Mouse (Mus musculus): ENCODE measurements around the gene Chd3.

The Chd3 gene

DNA sequence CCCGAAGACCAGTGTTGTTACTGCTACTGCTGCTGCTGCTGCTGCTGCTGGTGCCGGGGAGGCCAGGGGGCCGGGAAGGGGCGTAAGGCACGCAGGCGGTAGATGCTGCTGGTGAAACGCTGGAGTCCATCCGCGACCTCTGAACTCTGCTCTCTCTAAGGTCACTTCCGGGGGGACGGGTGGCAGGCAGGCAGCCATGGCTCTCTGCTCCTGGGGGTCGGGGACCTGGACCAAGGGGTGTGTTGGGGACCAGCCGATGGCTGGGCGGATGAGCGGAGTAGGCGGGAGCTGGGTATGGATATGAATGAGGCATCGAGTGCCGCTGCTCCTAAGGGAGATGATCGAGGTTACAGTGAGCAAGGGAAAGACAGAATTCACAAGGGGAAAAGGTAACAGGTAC lies 37.1 kb upstream of the Chd3 start:
- no peak for DNase-seq

- DNase-seq = no peak
Measured at GRCm38 (mm10) chr11:69405397-69406200, 36.4 kb upstream of the Chd3 start.

DNA sequence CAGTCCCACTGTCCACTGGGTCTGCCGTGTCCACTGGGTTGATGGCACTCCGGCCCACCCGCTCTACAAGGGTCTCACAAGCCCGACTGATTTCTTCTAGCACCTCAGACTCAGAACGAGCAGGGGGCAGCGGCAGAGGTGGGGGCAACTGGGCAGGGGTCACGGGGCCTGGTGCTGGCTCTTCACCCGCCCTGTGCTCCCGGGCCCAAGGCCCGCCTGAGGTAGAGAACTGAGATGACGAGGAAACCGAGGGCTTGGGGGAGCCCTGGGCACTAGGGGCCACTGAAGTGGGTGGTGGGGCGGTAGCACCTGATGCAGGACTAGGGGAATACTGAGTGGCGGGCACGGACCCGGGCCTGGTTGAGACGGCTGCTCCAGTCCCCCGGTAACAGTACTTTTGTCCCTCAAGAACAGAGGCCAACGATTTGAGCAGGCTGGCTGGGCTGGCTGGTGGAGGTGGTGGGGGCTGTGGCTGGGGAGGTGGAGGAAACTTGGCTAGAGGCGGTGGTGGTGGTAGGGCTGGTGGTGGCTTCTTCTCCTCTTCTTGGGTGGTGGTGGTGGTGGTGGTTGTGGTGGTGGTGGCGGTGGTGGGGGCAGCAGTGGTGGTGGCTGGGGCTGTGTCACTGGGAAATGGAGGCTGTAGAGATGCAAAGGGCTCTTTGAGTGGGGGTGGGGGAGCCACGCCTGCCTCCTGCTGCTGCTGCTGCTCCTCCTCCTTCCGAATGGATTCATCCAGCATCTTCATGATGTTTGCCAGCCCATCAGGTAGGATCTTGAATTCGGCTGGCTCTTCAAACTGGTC lies 35.6 kb upstream of the Chd3 start:
- no peak for DNase-seq

DNA sequence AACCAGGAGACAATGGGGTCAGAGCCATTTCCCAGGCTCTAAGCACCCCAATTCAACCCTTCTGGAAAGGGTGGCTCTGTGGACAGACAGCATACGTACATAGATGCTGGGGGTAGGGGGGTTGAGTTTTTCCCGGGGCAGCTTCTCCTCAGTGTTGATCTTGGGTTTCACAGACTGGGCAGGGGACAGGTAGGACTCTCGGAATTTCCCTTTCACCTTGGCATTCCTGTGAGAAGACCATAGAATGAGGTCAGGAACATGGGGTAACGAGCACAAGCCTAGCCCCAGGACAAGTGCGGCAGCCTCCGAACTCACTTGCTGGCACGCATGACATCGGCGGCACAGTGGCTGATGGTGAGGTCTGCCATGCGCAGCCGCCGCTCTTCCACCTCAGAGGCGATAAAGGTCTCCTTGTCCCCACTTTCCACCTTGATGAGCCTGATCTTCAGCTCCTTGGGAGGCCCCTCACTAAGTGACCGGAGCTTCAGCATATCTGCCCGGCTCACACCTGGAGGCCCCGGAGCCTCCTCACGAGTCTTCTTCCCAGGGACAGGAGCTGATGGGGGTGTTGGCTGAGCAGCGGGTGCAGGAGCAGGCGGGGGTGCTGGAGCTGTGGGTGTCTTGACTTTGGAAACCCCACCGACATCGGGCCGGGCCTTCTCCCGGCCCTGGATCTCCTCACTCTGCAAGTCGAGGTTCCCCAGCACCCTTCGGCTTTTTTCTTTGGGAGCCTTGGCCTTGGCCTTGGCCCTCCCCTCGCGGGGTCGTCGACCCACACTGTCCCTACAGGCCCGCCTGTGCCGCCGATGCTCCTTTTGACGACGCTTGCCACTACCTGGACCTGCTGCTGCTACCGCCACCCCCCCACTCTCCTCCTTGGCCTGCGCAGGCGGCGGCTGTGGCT lies 34.7 kb upstream of the Chd3 start:
- DNase-seq = peak in 1 of 2 experiments; percentile 18

DNA sequence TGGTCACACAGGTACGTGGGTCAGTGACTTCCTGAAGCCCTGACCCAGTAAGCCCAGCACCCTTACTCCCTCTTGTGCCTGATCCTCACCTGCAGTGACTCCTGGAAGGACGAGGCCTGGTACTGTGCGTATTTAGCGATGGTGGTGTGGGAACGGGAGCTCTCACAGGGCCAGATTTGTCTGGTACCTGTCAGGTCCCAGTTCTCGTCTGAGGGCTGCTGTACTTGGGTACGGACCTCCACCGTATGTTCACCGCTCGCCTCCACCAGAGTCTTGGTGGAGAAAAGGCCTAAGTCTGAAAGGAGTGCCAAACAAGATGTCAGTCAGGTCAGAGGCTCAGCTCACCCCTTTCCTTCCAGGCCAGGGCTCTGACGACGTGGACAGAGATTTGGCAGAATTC lies 32.8 kb upstream of the Chd3 start:
- DNase-seq = no peak

DNA sequence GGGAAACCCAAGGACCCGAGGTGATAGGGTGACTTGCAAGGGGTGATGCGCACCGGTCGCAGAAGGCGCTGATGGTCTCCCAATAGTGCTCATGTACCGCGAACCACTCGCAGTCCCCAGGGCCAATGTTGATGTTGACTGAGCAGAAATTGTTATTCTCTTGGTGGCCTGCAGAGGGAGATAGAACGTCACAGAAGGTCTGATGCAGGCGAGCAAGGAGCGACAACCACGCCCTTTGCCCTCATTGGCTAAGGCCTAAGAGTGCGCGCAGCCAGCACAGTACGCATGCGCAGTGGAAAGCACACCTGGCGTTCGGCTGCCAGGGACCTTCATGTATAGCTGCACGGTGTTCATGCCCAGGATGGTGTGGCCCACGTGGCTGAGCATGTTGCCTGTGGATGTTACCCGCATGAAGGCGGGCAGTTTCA lies 32.0 kb upstream of the Chd3 start:
- DNase-seq = peak; percentile 93 to 95

DNA sequence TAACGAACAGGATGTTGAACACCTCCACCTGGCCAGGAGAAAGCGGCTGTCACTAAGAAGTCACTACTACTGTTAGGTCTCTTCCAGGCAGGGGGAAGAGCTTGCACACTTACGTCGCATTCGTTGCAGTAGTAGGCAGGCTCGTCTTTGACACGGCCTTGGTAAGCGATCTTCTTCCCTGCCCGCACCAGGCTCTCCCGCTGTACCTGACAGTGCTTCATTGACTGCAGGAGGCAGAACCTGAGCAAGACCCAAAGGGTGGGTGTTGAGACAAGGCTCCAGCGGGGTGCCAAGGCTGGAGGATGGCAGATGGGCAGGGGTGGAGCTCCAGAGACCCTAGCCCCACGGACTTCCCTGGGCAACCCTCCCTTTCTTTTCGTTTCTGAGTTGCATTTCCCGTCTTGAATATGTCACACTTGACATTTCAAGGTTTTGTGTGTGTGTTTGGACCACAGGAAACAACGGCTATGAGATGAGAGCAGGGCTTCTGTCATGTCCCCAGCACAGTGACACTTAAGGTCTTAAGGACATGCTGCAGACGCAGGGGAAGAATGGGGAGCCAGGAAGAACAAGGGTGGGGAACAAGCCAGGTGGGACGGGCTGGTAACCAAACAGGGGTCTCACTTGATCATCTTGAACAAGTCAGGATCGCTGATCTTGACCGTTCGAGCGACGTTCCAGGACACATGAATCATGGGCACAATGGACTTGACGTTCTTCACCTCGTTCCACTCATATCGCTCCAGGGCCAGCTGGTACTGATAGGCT lies 31.1 kb upstream of the Chd3 start:
- DNase-seq = peak in 1 of 2 experiments; percentile 17

- peak in 1 of 2 experiments; percentile 18 for DNase-seq
Measured at GRCm38 (mm10) chr11:69399201-69400082, 30.2 kb upstream of the Chd3 start.

- peak in 1 of 2 experiments; percentile 17 for DNase-seq
Measured at GRCm38 (mm10) chr11:69398486-69399200, 29.4 kb upstream of the Chd3 start.

GRCm38 (mm10) chr11:69398059-69398458 lies 28.9 kb upstream of the Chd3 start, which contains the start of gene Tmem88:
TSS of gene Tmem88 (minus strand) at chr11:69398234.
- DNase-seq = peak; percentile 30 to 38

DNA sequence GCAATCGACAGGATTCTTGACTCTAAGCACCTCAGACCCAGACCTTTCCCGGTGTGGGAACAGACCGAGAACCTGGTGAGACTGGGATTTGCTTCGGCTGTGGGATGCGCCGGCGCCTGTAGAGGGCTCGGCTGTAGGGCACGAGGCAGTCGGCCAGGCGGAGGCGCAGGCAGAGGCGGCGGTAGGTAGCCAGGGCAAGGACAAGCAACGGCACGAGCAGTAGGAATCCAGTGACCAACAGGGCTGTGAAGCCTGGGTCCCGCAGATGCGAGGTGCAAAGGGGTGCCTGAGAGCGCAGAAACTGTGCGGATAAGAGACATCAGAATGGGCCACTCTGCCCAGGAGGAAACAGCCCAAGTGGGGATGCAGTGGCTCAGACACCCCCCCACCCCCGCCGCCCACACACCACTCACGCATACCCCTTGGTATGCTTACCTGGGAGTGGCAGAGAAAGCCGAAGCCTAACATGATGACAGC lies 28.4 kb upstream of the Chd3 start:
- peak; percentile 53 to 57 for DNase-seq

- no peak for DNase-seq
Measured at GRCm38 (mm10) chr11:69396772-69397171, 27.6 kb upstream of the Chd3 start.

- peak; percentile 93 to 96 for DNase-seq
Measured at GRCm38 (mm10) chr11:69395634-69396373, 26.6 kb upstream of the Chd3 start.

DNA sequence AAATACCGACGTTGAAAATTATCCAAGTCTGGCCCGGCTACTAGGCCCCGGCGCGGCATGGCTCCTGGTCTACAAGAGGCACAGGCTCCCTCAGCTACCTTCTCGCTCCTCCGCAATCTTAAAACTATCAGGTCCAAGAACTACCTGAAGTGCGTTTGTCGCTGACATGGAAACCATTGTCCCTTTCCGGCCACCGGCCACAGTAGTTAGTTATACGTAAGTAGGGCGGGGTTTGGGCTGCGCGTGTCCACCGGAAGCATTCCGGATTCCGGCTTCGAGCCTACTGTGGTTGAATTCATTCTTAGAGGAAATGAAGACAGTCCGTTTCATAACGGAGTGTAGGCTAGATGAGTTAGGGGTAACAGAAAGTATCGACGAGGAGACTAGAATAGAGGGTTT lies 26.0 kb upstream of the Chd3 start, which contains the start of the genes Naa38 and Cyb5d1:
TSS of gene Naa38 (plus strand) at position 253 of the 399 bp plus-strand sequence.
TSS of gene Cyb5d1 (minus strand) at position 397 of the 399 bp plus-strand sequence.
- DNase-seq = peak; percentile 92 to 95

DNA sequence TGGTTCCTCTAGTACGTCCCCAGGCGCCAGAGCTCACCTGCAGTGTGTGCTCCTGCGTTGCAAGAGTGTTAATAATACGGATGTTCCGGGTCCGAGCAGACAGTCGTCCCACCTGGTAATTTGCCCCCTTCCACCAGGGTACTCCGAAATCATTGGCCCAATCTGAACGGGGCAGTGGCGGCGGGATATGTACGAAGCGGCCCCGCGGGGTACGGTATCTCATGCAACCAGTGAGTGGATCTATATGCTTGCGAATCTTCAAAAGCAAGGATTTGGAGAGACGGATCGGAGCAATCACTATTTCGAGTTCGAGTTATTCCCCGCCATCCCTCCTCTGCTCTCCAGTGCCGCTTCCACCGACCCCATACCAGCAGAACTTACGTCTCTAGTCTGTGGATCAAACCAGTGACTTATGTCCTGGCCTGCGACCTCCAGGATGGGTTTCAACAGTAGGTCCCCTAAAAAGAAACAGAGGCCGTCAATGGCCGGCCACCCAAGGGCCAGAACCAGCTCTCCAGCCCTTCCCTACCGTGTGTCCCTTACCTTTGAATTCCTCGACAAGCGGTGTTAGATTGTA lies 25.5 kb upstream of the Chd3 start:
- DNase-seq = peak in 1 of 2 experiments; percentile 24

DNA sequence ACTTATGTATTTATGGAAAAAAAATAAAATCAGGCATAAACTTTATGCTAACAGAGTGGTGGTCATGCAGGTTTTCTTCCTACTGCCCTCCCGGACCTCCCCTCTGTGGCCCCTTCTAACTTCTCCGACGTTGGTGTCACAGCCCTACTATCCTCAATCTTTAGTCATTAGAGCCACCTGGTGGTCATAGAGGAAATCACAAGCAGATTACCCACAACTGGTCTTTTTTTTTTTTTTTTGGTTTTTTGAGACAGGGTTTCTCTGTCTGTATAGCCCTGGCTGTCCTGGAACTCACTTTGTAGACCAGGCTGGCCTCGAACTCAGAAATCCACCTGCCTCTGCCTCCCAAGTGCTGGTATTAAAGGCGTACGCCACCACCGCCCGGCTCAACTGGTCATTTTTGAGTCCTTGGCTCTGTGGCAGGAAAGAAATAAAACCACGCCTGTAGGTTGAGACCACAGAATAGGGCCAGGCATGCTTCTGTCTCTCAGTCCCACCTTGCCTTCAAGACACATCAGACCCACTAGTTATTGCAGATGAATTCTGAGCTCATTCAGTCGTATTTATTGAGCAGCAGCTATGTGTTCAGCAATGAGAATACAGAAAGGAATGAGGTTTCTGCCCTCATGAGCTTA lies 21.3 kb upstream of the Chd3 start:
- peak; percentile 45 to 82 for DNase-seq

DNA sequence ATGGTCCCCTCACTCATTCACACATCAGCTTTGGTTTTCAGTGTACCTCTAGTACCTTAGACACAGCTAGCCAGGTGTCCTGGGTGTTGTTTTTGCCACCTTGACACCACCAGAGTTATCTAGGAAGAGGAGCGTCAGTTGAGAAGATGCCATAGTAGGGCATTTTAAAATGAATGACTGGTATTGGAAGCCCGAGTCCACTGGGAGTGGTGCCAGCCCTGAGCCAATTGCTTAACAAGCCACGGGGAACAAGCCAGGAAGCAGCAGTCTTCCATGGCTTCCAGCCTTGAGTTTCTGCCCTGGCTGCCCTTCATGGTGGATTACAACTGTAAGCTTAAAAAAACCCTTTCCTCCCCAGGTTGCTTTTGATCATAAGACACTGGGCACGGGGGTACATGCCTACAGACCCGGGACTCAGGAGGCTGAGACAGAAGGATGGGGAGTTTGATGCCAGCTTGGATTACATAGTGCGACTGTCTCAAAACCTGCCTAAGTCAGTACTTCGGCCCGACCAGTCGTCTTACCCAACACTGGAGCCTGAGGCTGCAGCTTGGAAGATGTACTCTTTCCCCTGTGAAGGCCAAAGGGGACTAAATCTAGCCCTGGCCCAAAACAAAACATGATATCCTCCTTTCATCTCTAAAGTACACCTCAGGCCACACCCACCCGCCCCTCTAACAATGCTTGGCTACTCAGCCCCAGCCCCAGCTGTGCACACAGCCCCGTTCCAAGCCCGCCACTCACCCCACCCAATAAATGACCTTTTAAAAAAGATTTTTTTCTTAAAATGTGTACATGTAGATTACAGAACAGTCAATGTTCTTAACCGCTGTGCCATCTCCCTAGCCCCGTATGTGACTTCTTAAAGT lies 20.6 kb upstream of the Chd3 start:
- DNase-seq = peak in 1 of 2 experiments; percentile 58

All from cerebellum, postnatal 36 days (tissue).